Mouse (Mus musculus): ENCODE results near the gene Socs2. TPM values are rescaled to one million over a fixed set of nuclear protein-coding genes. Genes with fewer than 3 reads are reported as not detected.

The Socs2 gene
- polyA plus RNA-seq, 1 experiment from 2014 or later, result 138 TPM

GRCm38 (mm10) chr10:95426207-95427115 lies 9.5 kb upstream of the Socs2 start:
- H3K27ac ChIP-seq, result no peak overlapping the region
- no peak overlapping the region for H3K9ac ChIP-seq
- no peaks in the 10 kb centered on the region for H3K9me3 ChIP-seq (ENCODE audit: control insufficient read depth, low read length)
- 93% methylated on average over 9 of the region's 9 CpGs for WGBS
- DNase-seq (ENCODE audit: low spot score) (no peak), ATAC-seq (ENCODE audit: low FRiP score) (no peak)
- no peak overlapping the region for H3K4me3 ChIP-seq (replicated peaks; ENCODE audit: low read length)
- H3K36me3 ChIP-seq (replicated peaks; ENCODE audit: control insufficient read depth, insufficient read depth), result no peaks in the 10 kb centered on the region
- no peaks in the 10 kb centered on the region for H3K27me3 ChIP-seq (ENCODE audit: control insufficient read depth, insufficient read depth, low read length)
- H3K4me1 ChIP-seq (replicated peaks; ENCODE audit: control insufficient read depth, insufficient read depth, low read length), result no peaks in the 10 kb centered on the region
- H3K4me2 ChIP-seq (replicated peaks), result no peak overlapping the region

GRCm38 (mm10) chr10:95422681-95423080 lies 5.7 kb upstream of the Socs2 start:
- 89% methylated on average over 5 of the region's 5 CpGs for WGBS
- DNase-seq (ENCODE audit: low spot score), result no peak
- no peak for ATAC-seq (ENCODE audit: low FRiP score)
- Histone ChIP-seq H3K36me3 (replicated peaks; ENCODE audit: control insufficient read depth, insufficient read depth) (no peaks in the 10 kb centered on the region), H3K27ac (no peak overlapping the region), H3K4me3 (replicated peaks; ENCODE audit: low read length) (no peak overlapping the region), H3K9me3 (ENCODE audit: control insufficient read depth, low read length) (no peaks in the 10 kb centered on the region), H3K4me2 (replicated peaks) (no peak overlapping the region), H3K27me3 (ENCODE audit: control insufficient read depth, insufficient read depth, low read length) (no peaks in the 10 kb centered on the region), H3K9ac (no peak overlapping the region), H3K4me1 (replicated peaks; ENCODE audit: control insufficient read depth, insufficient read depth, low read length) (0 out of 2 replicates have a peak, but pooled peaks cover under 1% of the 10 kb centered on the region)

GRCm38 (mm10) chr10:95420284-95420683 lies 3.3 kb upstream of the Socs2 start:
- H3K9me3 ChIP-seq (ENCODE audit: control insufficient read depth, low read length), result no peaks in the 10 kb centered on the region
- no peaks in the 10 kb centered on the region for H3K36me3 ChIP-seq (replicated peaks; ENCODE audit: control insufficient read depth, insufficient read depth)
- H3K4me2 ChIP-seq (replicated peaks), result no peak overlapping the region
- ATAC-seq (ENCODE audit: low FRiP score) (no peak), DNase-seq (ENCODE audit: low spot score) (no peak)
- H3K4me3 ChIP-seq (replicated peaks; ENCODE audit: low read length), result no peak overlapping the region
- 74% methylated on average over 10 of the region's 10 CpGs for WGBS
- no peak overlapping the region for H3K9ac ChIP-seq
- 0 out of 2 replicates have a peak, but pooled peaks cover 7% of the 10 kb centered on the region for H3K4me1 ChIP-seq (replicated peaks; ENCODE audit: control insufficient read depth, insufficient read depth, low read length)
- no peaks in the 10 kb centered on the region for H3K27me3 ChIP-seq (ENCODE audit: control insufficient read depth, insufficient read depth, low read length)
- H3K27ac ChIP-seq, result no peak overlapping the region

GRCm38 (mm10) chr10:95419726-95420125 lies 2.7 kb upstream of the Socs2 start:
- Histone ChIP-seq H3K4me2 (replicated peaks) (no peak overlapping the region), H3K4me1 (replicated peaks; ENCODE audit: control insufficient read depth, insufficient read depth, low read length) (0 out of 2 replicates have a peak, but pooled peaks cover 7% of the 10 kb centered on the region), H3K9me3 (ENCODE audit: control insufficient read depth, low read length) (no peaks in the 10 kb centered on the region), H3K27me3 (ENCODE audit: control insufficient read depth, insufficient read depth, low read length) (no peaks in the 10 kb centered on the region), H3K36me3 (replicated peaks; ENCODE audit: control insufficient read depth, insufficient read depth) (no peaks in the 10 kb centered on the region), H3K9ac (no peak overlapping the region), H3K4me3 (replicated peaks; ENCODE audit: low read length) (no peak overlapping the region), H3K27ac (no peak overlapping the region)
- ATAC-seq (ENCODE audit: low FRiP score) (no peak), DNase-seq (ENCODE audit: low spot score) (no peak)
- WGBS, result 93% methylated on average over 3 of the region's 3 CpGs

- no peak overlapping the region for H3K4me3 ChIP-seq (replicated peaks; ENCODE audit: low read length)
- H3K9ac ChIP-seq, result no peak overlapping the region
- H3K9me3 ChIP-seq (ENCODE audit: control insufficient read depth, low read length), result no peaks in the 10 kb centered on the region
- DNase-seq (ENCODE audit: low spot score) (no peak), ATAC-seq (ENCODE audit: low FRiP score) (no peak)
- peaks cover 13% of the 10 kb centered on the region; the same call in 1 of the 2 replicates for H3K4me1 ChIP-seq (replicated peaks; ENCODE audit: control insufficient read depth, insufficient read depth, low read length)
- no peaks in the 10 kb centered on the region for H3K27me3 ChIP-seq (ENCODE audit: control insufficient read depth, insufficient read depth, low read length)
- 65% methylated on average over 6 of the region's 6 CpGs for WGBS
- H3K4me2 ChIP-seq (replicated peaks), result no peak overlapping the region
- no peak overlapping the region for H3K27ac ChIP-seq
- no peaks in the 10 kb centered on the region for H3K36me3 ChIP-seq (replicated peaks; ENCODE audit: control insufficient read depth, insufficient read depth)
Measured at GRCm38 (mm10) chr10:95418631-95419030, 1.7 kb upstream of the Socs2 start.

- Histone ChIP-seq H3K9ac (peak overlapping the region; percentile 68), H3K4me1 (replicated peaks; ENCODE audit: control insufficient read depth, insufficient read depth, low read length) (peaks cover 14% of the 10 kb centered on the region; the same call in 1 of the 2 replicates), H3K4me2 (replicated peaks) (peak overlapping the region; percentile 95), H3K4me3 (replicated peaks; ENCODE audit: low read length) (peak overlapping the region; percentile 90), H3K36me3 (replicated peaks; ENCODE audit: control insufficient read depth, insufficient read depth) (no peaks in the 10 kb centered on the region), H3K27me3 (ENCODE audit: control insufficient read depth, insufficient read depth, low read length) (no peaks in the 10 kb centered on the region), H3K9me3 (ENCODE audit: control insufficient read depth, low read length) (no peaks in the 10 kb centered on the region), H3K27ac (peak overlapping the region; percentile 94)
- ATAC-seq (ENCODE audit: low FRiP score) (peak; percentile 7; the same call in 1 of the 2 replicates), DNase-seq (ENCODE audit: low spot score) (peak; percentile 77)
- WGBS, result 1% methylated on average over 25 of the region's 25 CpGs
Measured at GRCm38 (mm10) chr10:95417496-95418236, 686 bp upstream of the Socs2 start.

- 0% methylated on average over 18 of the region's 34 CpGs for WGBS
- DNase-seq (ENCODE audit: low spot score) (no peak), ATAC-seq (ENCODE audit: low FRiP score) (peak; percentile 41)
Measured at GRCm38 (mm10) chr10:95416361-95416684, 657 bp downstream of the Socs2 start.

GRCm38 (mm10) chr10:95415533-95416360 lies 1.2 kb downstream of the Socs2 start:
- ATAC-seq (ENCODE audit: low FRiP score), result peak; percentile 28
- peaks cover 14% of the 10 kb centered on the region; the same call in 1 of the 2 replicates for H3K4me1 ChIP-seq (replicated peaks; ENCODE audit: control insufficient read depth, insufficient read depth, low read length)
- H3K4me3 ChIP-seq (replicated peaks; ENCODE audit: low read length), result peak overlapping the region; percentile 90
- WGBS, result under 1% methylated on average over 65 of the region's 65 CpGs
- peak overlapping the region; percentile 95 for H3K4me2 ChIP-seq (replicated peaks)
- no peaks in the 10 kb centered on the region for H3K27me3 ChIP-seq (ENCODE audit: control insufficient read depth, insufficient read depth, low read length)
- peak overlapping the region; percentile 78 for H3K9ac ChIP-seq
- H3K27ac ChIP-seq, result peak overlapping the region; percentile 94
- no peaks in the 10 kb centered on the region for H3K9me3 ChIP-seq (ENCODE audit: control insufficient read depth, low read length)
- peaks cover 15% of the 10 kb centered on the region; the same call in 1 of the 2 replicates for H3K36me3 ChIP-seq (replicated peaks; ENCODE audit: control insufficient read depth, insufficient read depth)
- peak; percentile 63 for DNase-seq (ENCODE audit: low spot score)

More at GRCm38 (mm10) chr10:95416361-95416684, 657 bp downstream of the Socs2 start:
- peaks cover 14% of the 10 kb centered on the region; the same call in 1 of the 2 replicates for H3K4me1 ChIP-seq (replicated peaks; ENCODE audit: control insufficient read depth, insufficient read depth, low read length)
- peak overlapping the region; percentile 95 for H3K4me2 ChIP-seq (replicated peaks)
- H3K4me3 ChIP-seq (replicated peaks; ENCODE audit: low read length), result peak overlapping the region; percentile 90
- H3K9me3 ChIP-seq (ENCODE audit: control insufficient read depth, low read length), result no peaks in the 10 kb centered on the region
- peak overlapping the region; percentile 78 for H3K9ac ChIP-seq
- peak overlapping the region; percentile 94 for H3K27ac ChIP-seq
- peaks cover 11% of the 10 kb centered on the region; the same call in 1 of the 2 replicates for H3K36me3 ChIP-seq (replicated peaks; ENCODE audit: control insufficient read depth, insufficient read depth)
- H3K27me3 ChIP-seq (ENCODE audit: control insufficient read depth, insufficient read depth, low read length), result no peaks in the 10 kb centered on the region
